Mouse (Mus musculus): Measurements from ENCODE around the gene Fezf1.

Fezf1 gene

GRCm38 (mm10) chr6:23247512-23248312 is 450 bp downstream of the Fezf1 start:
- no peak for DNase-seq (ENCODE audit: low read depth, low spot score)

GRCm38 (mm10) chr6:23246790-23247511 is 1.2 kb downstream of the Fezf1 start:
- DNase-seq (ENCODE audit: low read depth, low spot score): no peak

- no peak for DNase-seq (ENCODE audit: low read depth, low spot score)
Observed at GRCm38 (mm10) chr6:23246061-23246789, 1.9 kb downstream of the Fezf1 start.

GRCm38 (mm10) chr6:23245545-23246011 is 2.6 kb downstream of the Fezf1 start:
- no peak for DNase-seq (ENCODE audit: low read depth, low spot score)

- no peak for DNase-seq (ENCODE audit: low read depth, low spot score)
Observed at GRCm38 (mm10) chr6:23245121-23245520, 3.0 kb downstream of the Fezf1 start.

GRCm38 (mm10) chr6:23243821-23244760 is 4.1 kb downstream of the Fezf1 start:
- no peak for DNase-seq (ENCODE audit: low read depth, low spot score)

- DNase-seq (ENCODE audit: low read depth, low spot score): no peak
Observed at GRCm38 (mm10) chr6:23211499-23211898, 36.7 kb downstream of the Fezf1 start.

- DNase-seq (ENCODE audit: low read depth, low spot score): no peak
Observed at GRCm38 (mm10) chr6:23207791-23208190, 40.4 kb downstream of the Fezf1 start.

GRCm38 (mm10) chr6:23202630-23203029 is 45.5 kb downstream of the Fezf1 start:
- no peak for DNase-seq (ENCODE audit: low read depth, low spot score)
